Mouse (Mus musculus): ENCODE data around the gene Agmo. TPM values are rescaled to one million over a fixed set of nuclear protein-coding genes. Genes with fewer than 3 reads are reported as not detected.

Gene Agmo
- polyA plus RNA-seq, 1 experiment from 2014 or later, result 5.5 TPM

GRCm38 (mm10) chr12:37263685-37264084 lies 22.2 kb downstream of the Agmo start:
- no peaks in the 10 kb centered on the region for H3K9me3 ChIP-seq (ENCODE audit: control insufficient read depth, low read length)
- no peaks in the 10 kb centered on the region for H3K36me3 ChIP-seq (ENCODE audit: control insufficient read depth, insufficient read depth, low read length)
- H3K27ac ChIP-seq (ENCODE audit: low read depth, low read length), result no peak overlapping the region
- whole genome bisulfite sequencing, result 80% methylated on average over 3 of the region's 3 CpGs
- no peak overlapping the region for H3K4me2 ChIP-seq
- no peaks in the 10 kb centered on the region for H3K4me1 ChIP-seq (replicated peaks; ENCODE audit: control insufficient read depth, insufficient read depth, low read length)
- ATAC-seq (replicated peaks; ENCODE audit: low FRiP score) (no peak), DNase-seq (ENCODE audit: low spot score) (no peak)
- no peak overlapping the region for H3K4me3 ChIP-seq (ENCODE audit: low read depth, low read length)
- no peaks in the 10 kb centered on the region for H3K27me3 ChIP-seq (replicated peaks; ENCODE audit: control insufficient read depth, insufficient read depth, low read length)
- H3K9ac ChIP-seq (ENCODE audit: low read depth, low read length), result no peak overlapping the region

GRCm38 (mm10) chr12:37268636-37269152 lies 27.3 kb downstream of the Agmo start:
- no peak for DNase-seq (ENCODE audit: low spot score)
- 52% methylated on average over 6 of the region's 6 CpGs for WGBS
- no peak overlapping the region for H3K4me3 ChIP-seq (ENCODE audit: low read depth, low read length)
- H3K9ac ChIP-seq (ENCODE audit: low read depth, low read length), result no peak overlapping the region
- no peak overlapping the region for H3K4me2 ChIP-seq
- H3K36me3 ChIP-seq (ENCODE audit: control insufficient read depth, insufficient read depth, low read length), result no peaks in the 10 kb centered on the region
- H3K4me1 ChIP-seq (replicated peaks; ENCODE audit: control insufficient read depth, insufficient read depth, low read length), result no peaks in the 10 kb centered on the region
- H3K9me3 ChIP-seq (ENCODE audit: control insufficient read depth, low read length), result no peaks in the 10 kb centered on the region
- no peak for ATAC-seq (replicated peaks; ENCODE audit: low FRiP score)
- no peaks in the 10 kb centered on the region for H3K27me3 ChIP-seq (replicated peaks; ENCODE audit: control insufficient read depth, insufficient read depth, low read length)
- H3K27ac ChIP-seq (ENCODE audit: low read depth, low read length), result no peak overlapping the region

- H3K4me2 ChIP-seq, result no peak overlapping the region
- H3K27me3 ChIP-seq (replicated peaks; ENCODE audit: control insufficient read depth, insufficient read depth, low read length), result no peaks in the 10 kb centered on the region
- H3K9ac ChIP-seq (ENCODE audit: low read depth, low read length), result no peak overlapping the region
- H3K4me1 ChIP-seq (replicated peaks; ENCODE audit: control insufficient read depth, insufficient read depth, low read length), result no peaks in the 10 kb centered on the region
- no peak overlapping the region for H3K4me3 ChIP-seq (ENCODE audit: low read depth, low read length)
- ATAC-seq (replicated peaks; ENCODE audit: low FRiP score) (no peak), DNase-seq (ENCODE audit: low spot score) (no peak)
- 66% methylated on average over 3 of the region's 3 CpGs for WGBS
- no peaks in the 10 kb centered on the region for H3K36me3 ChIP-seq (ENCODE audit: control insufficient read depth, insufficient read depth, low read length)
- H3K9me3 ChIP-seq (ENCODE audit: control insufficient read depth, low read length), result no peaks in the 10 kb centered on the region
- H3K27ac ChIP-seq (ENCODE audit: low read depth, low read length), result no peak overlapping the region
Measured at GRCm38 (mm10) chr12:37272660-37273059, 31.2 kb downstream of the Agmo start.

GRCm38 (mm10) chr12:37273964-37274657 lies 32.7 kb downstream of the Agmo start:
- Histone ChIP-seq H3K27ac (ENCODE audit: low read depth, low read length) (no peak overlapping the region), H3K9me3 (ENCODE audit: control insufficient read depth, low read length) (no peaks in the 10 kb centered on the region)
- no peak for ATAC-seq (replicated peaks; ENCODE audit: low FRiP score)

GRCm38 (mm10) chr12:37274658-37275019 lies 33.2 kb downstream of the Agmo start:
- no peak overlapping the region for H3K4me3 ChIP-seq (ENCODE audit: low read depth, low read length)
- H3K27ac ChIP-seq (ENCODE audit: low read depth, low read length), result no peak overlapping the region
- H3K36me3 ChIP-seq (ENCODE audit: control insufficient read depth, insufficient read depth, low read length), result no peaks in the 10 kb centered on the region
- no peaks in the 10 kb centered on the region for H3K27me3 ChIP-seq (replicated peaks; ENCODE audit: control insufficient read depth, insufficient read depth, low read length)
- 68% methylated on average over 2 of the region's 2 CpGs for WGBS
- H3K4me2 ChIP-seq, result no peak overlapping the region
- DNase-seq (ENCODE audit: low spot score) (no peak), ATAC-seq (replicated peaks; ENCODE audit: low FRiP score) (no peak)
- no peak overlapping the region for H3K9ac ChIP-seq (ENCODE audit: low read depth, low read length)
- no peaks in the 10 kb centered on the region for H3K9me3 ChIP-seq (ENCODE audit: control insufficient read depth, low read length)
- H3K4me1 ChIP-seq (replicated peaks; ENCODE audit: control insufficient read depth, insufficient read depth, low read length), result no peaks in the 10 kb centered on the region

More at GRCm38 (mm10) chr12:37273964-37274657, 32.7 kb downstream of the Agmo start:
- no peak overlapping the region for H3K4me3 ChIP-seq (ENCODE audit: low read depth, low read length)
- no peak for DNase-seq (ENCODE audit: low spot score)
- no peak overlapping the region for H3K9ac ChIP-seq (ENCODE audit: low read depth, low read length)
- H3K27me3 ChIP-seq (replicated peaks; ENCODE audit: control insufficient read depth, insufficient read depth, low read length), result no peaks in the 10 kb centered on the region
- H3K4me2 ChIP-seq, result no peak overlapping the region
- H3K4me1 ChIP-seq (replicated peaks; ENCODE audit: control insufficient read depth, insufficient read depth, low read length), result no peaks in the 10 kb centered on the region
- H3K36me3 ChIP-seq (ENCODE audit: control insufficient read depth, insufficient read depth, low read length), result no peaks in the 10 kb centered on the region
- WGBS, result 71% methylated on average over 5 of the region's 5 CpGs

- no peaks in the 10 kb centered on the region for H3K9me3 ChIP-seq (ENCODE audit: control insufficient read depth, low read length)
- no peaks in the 10 kb centered on the region for H3K4me1 ChIP-seq (replicated peaks; ENCODE audit: control insufficient read depth, insufficient read depth, low read length)
- H3K4me2 ChIP-seq, result no peak overlapping the region
- no peak for DNase-seq (ENCODE audit: low spot score)
- no peaks in the 10 kb centered on the region for H3K27me3 ChIP-seq (replicated peaks; ENCODE audit: control insufficient read depth, insufficient read depth, low read length)
- no peak overlapping the region for H3K4me3 ChIP-seq (ENCODE audit: low read depth, low read length)
- WGBS, result 58% methylated on average over 1 of the region's 1 CpGs
- H3K9ac ChIP-seq (ENCODE audit: low read depth, low read length), result no peak overlapping the region
- no peak for ATAC-seq (replicated peaks; ENCODE audit: low FRiP score)
- no peaks in the 10 kb centered on the region for H3K36me3 ChIP-seq (ENCODE audit: control insufficient read depth, insufficient read depth, low read length)
- no peak overlapping the region for H3K27ac ChIP-seq (ENCODE audit: low read depth, low read length)
Measured at GRCm38 (mm10) chr12:37306956-37307466, 65.6 kb downstream of the Agmo start.

GRCm38 (mm10) chr12:37310786-37311185 lies 69.3 kb downstream of the Agmo start:
- WGBS, result 75% methylated on average over 1 of the region's 1 CpGs
- no peak for DNase-seq (ENCODE audit: low spot score)
- no peak for ATAC-seq (replicated peaks; ENCODE audit: low FRiP score)
- H3K4me2 ChIP-seq, result no peak overlapping the region
- no peak overlapping the region for H3K27ac ChIP-seq (ENCODE audit: low read depth, low read length)
- no peaks in the 10 kb centered on the region for H3K27me3 ChIP-seq (replicated peaks; ENCODE audit: control insufficient read depth, insufficient read depth, low read length)
- H3K9ac ChIP-seq (ENCODE audit: low read depth, low read length), result no peak overlapping the region
- no peaks in the 10 kb centered on the region for H3K36me3 ChIP-seq (ENCODE audit: control insufficient read depth, insufficient read depth, low read length)
- H3K4me3 ChIP-seq (ENCODE audit: low read depth, low read length), result no peak overlapping the region
- H3K9me3 ChIP-seq (ENCODE audit: control insufficient read depth, low read length), result no peaks in the 10 kb centered on the region
- H3K4me1 ChIP-seq (replicated peaks; ENCODE audit: control insufficient read depth, insufficient read depth, low read length), result no peaks in the 10 kb centered on the region

- DNase-seq (ENCODE audit: low spot score) (no peak), ATAC-seq (replicated peaks; ENCODE audit: low FRiP score) (no peak)
- H3K4me3 ChIP-seq (ENCODE audit: low read depth, low read length), result no peak overlapping the region
- WGBS, result 58% methylated on average over 3 of the region's 3 CpGs
- H3K36me3 ChIP-seq (ENCODE audit: control insufficient read depth, insufficient read depth, low read length), result no peaks in the 10 kb centered on the region
- H3K27ac ChIP-seq (ENCODE audit: low read depth, low read length), result no peak overlapping the region
- no peak overlapping the region for H3K4me2 ChIP-seq
- no peaks in the 10 kb centered on the region for H3K4me1 ChIP-seq (replicated peaks; ENCODE audit: control insufficient read depth, insufficient read depth, low read length)
- no peaks in the 10 kb centered on the region for H3K9me3 ChIP-seq (ENCODE audit: control insufficient read depth, low read length)
- no peaks in the 10 kb centered on the region for H3K27me3 ChIP-seq (replicated peaks; ENCODE audit: control insufficient read depth, insufficient read depth, low read length)
- H3K9ac ChIP-seq (ENCODE audit: low read depth, low read length), result no peak overlapping the region
Measured at GRCm38 (mm10) chr12:37322860-37323259, 81.4 kb downstream of the Agmo start.

- ATAC-seq (replicated peaks; ENCODE audit: low FRiP score) (no peak), DNase-seq (ENCODE audit: low spot score) (no peak)
- Histone ChIP-seq H3K27ac (ENCODE audit: low read depth, low read length) (no peak overlapping the region), H3K4me1 (replicated peaks; ENCODE audit: control insufficient read depth, insufficient read depth, low read length) (no peaks in the 10 kb centered on the region), H3K4me3 (ENCODE audit: low read depth, low read length) (no peak overlapping the region), H3K9me3 (ENCODE audit: control insufficient read depth, low read length) (no peaks in the 10 kb centered on the region), H3K36me3 (ENCODE audit: control insufficient read depth, insufficient read depth, low read length) (no peaks in the 10 kb centered on the region), H3K4me2 (no peak overlapping the region), H3K27me3 (replicated peaks; ENCODE audit: control insufficient read depth, insufficient read depth, low read length) (no peaks in the 10 kb centered on the region), H3K9ac (ENCODE audit: low read depth, low read length) (no peak overlapping the region)
- 58% methylated on average over 5 of the region's 5 CpGs for WGBS
Measured at GRCm38 (mm10) chr12:37334987-37335386, 93.5 kb downstream of the Agmo start.

All from liver, embryonic 11.5 days (tissue).